Mouse (Mus musculus): ENCODE results near the gene Vegfd. TPM values are rescaled to one million over a fixed set of nuclear protein-coding genes. Genes with fewer than 3 reads are reported as not detected.

Vegfd gene
- polyA plus RNA-seq, 1 experiment from 2014 or later, result 8.8 TPM

GRCm38 (mm10) chrX:164381618-164382408 is 8.6 kb downstream of the Vegfd start:
- peak overlapping the region; percentile 39 for H3K4me3 ChIP-seq
- H3K27me3 ChIP-seq, result peaks cover 8% of the 10 kb centered on the region; the same call in 1 of the 2 replicates
- peak; percentile 94 for ATAC-seq (ENCODE audit: insufficient number of reproducible peaks, low FRiP score, low TSS enrichment, low read depth)
- no peaks in the 10 kb centered on the region for H3K36me3 ChIP-seq
- H3K4me1 ChIP-seq, result no peaks in the 10 kb centered on the region
- H3K4me2 ChIP-seq, result peak overlapping the region; percentile 53
- WGBS, result 17% methylated on average over 33 of the region's 33 CpGs
- no peaks in the 10 kb centered on the region for H3K9me3 ChIP-seq
- H3K9ac ChIP-seq, result no peak overlapping the region
- peak overlapping the region; percentile 61 for H3K27ac ChIP-seq

DNA sequence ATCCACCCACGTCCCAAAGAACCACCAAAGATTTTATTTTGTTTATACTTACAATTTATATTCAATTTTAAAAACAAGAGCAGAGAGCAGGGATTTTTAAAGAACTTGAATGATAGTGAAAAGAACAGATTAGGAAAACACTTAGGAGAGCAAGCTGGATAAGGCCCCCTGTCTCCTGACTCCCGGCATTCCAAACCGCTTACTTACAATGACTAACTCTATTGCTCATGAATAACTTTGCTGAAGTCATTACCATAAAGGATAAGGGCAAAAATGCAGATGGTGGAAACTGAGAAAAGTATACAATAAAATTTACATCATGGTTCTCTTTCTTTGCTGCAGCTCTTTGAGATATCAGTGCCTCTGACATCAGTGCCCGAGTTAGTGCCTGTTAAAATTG is 20.9 kb downstream of the Vegfd start:
- Histone ChIP-seq H3K27ac (no peak overlapping the region), H3K4me1 (no peaks in the 10 kb centered on the region), H3K9ac (no peak overlapping the region), H3K36me3 (no peaks in the 10 kb centered on the region), H3K4me2 (no peak overlapping the region), H3K4me3 (no peak overlapping the region), H3K9me3 (no peaks in the 10 kb centered on the region), H3K27me3 (no peaks in the 10 kb centered on the region; the same call in 1 of the 2 replicates)
- 64% methylated on average over 4 of the region's 4 CpGs for WGBS
- no peak for ATAC-seq (ENCODE audit: insufficient number of reproducible peaks, low FRiP score, low TSS enrichment, low read depth)

DNA sequence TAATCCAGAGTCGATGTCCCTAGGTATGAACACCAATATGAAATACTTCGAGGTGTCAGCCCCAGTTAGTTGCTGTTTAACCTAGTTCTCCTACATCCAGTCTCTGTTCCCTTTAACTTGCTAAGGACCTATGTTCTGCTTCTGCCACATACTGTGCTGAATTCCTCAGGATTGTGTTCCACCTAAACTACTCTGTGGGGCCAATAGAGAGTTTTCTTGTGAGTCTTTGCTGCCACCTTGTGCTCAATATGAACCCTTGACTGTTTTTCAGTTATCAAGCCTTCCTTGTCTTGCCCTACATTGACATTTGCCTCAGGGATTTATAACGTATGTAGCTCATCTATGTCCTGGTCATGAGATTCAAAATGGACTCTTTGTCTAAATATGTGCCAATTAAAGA is 25.3 kb downstream of the Vegfd start:
- no peak for ATAC-seq (ENCODE audit: insufficient number of reproducible peaks, low FRiP score, low TSS enrichment, low read depth)

GRCm38 (mm10) chrX:164405080-164405649 is 32.0 kb downstream of the Vegfd start:
- H3K27ac ChIP-seq, result no peak overlapping the region
- ATAC-seq (ENCODE audit: insufficient number of reproducible peaks, low FRiP score, low TSS enrichment, low read depth), result no peak
- no peak overlapping the region for H3K9ac ChIP-seq
- H3K27me3 ChIP-seq, result 0 out of 2 replicates have a peak, but pooled peaks cover 4% of the 10 kb centered on the region
- no peaks in the 10 kb centered on the region for H3K36me3 ChIP-seq
- H3K9me3 ChIP-seq, result no peaks in the 10 kb centered on the region
- no peak overlapping the region for H3K4me3 ChIP-seq
- no peaks in the 10 kb centered on the region for H3K4me1 ChIP-seq
- H3K4me2 ChIP-seq, result no peak overlapping the region

More for the DNA sequence above, 25.3 kb downstream of the Vegfd start:
- no peaks in the 10 kb centered on the region for H3K4me1 ChIP-seq
- no peaks in the 10 kb centered on the region; the same call in 1 of the 2 replicates for H3K27me3 ChIP-seq
- no peak overlapping the region for H3K4me3 ChIP-seq
- no peak overlapping the region for H3K27ac ChIP-seq
- H3K9me3 ChIP-seq, result no peaks in the 10 kb centered on the region
- no peaks in the 10 kb centered on the region for H3K36me3 ChIP-seq
- WGBS, result 62% methylated on average over 3 of the region's 3 CpGs
- no peak overlapping the region for H3K9ac ChIP-seq
- H3K4me2 ChIP-seq, result no peak overlapping the region

DNA sequence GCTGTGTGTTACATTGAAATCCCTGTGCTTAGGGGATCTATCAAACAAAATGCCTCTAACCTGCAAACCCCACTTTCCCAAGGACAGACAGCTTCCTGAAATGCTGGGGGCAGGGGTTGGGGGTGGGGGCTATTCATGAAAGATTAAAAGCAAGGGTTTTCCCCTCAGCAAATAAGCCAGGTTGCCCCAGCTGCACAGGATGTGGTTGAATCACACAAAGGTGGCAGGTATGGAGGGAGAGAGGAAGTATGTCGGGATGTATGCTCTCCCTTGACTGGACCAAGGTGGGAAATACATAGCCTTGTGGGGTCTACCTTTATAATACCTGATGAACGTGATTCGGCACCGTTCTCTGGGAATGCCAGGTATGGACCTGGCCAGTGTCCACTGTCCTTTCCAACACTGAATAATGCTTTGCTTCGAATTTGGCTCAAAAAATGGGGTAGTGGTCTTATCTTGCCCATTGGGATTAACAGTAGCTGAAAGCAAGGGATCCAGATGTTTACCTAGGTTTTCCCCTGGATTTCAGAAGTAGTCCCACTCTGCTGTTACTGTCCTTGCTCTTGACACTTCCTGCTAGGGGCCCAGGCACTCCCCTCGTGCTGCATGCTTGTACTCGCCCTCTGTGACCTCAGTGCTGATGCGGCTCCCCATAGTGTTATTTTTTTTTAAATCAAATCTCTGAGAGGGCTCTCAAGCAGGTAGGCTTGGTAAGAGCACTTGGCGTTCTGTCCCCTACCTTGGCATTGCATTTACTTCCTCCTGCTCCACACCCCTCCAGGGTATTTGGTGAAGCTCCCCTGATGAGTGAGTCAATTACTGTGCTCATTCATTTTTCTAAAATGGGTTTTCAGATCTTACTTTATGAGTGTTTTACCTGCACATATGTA is 33.2 kb downstream of the Vegfd start:
- WGBS, result 64% methylated on average over 9 of the region's 9 CpGs
- H3K9me3 ChIP-seq, result no peaks in the 10 kb centered on the region
- H3K27ac ChIP-seq, result no peak overlapping the region
- 0 out of 2 replicates have a peak, but pooled peaks cover 4% of the 10 kb centered on the region for H3K27me3 ChIP-seq
- no peak overlapping the region for H3K9ac ChIP-seq
- H3K4me3 ChIP-seq, result no peak overlapping the region
- no peak for ATAC-seq (ENCODE audit: insufficient number of reproducible peaks, low FRiP score, low TSS enrichment, low read depth)
- H3K36me3 ChIP-seq, result no peaks in the 10 kb centered on the region
- no peak overlapping the region for H3K4me2 ChIP-seq
- no peaks in the 10 kb centered on the region for H3K4me1 ChIP-seq

- H3K27ac ChIP-seq, result no peak overlapping the region
- 70% methylated on average over 3 of the region's 3 CpGs for WGBS
- no peak overlapping the region for H3K4me3 ChIP-seq
- no peak overlapping the region for H3K4me2 ChIP-seq
- no peaks in the 10 kb centered on the region for H3K4me1 ChIP-seq
- no peaks in the 10 kb centered on the region for H3K36me3 ChIP-seq
- H3K9me3 ChIP-seq, result no peaks in the 10 kb centered on the region
- no peak for ATAC-seq (ENCODE audit: insufficient number of reproducible peaks, low FRiP score, low TSS enrichment, low read depth)
- no peak overlapping the region for H3K9ac ChIP-seq
- 0 out of 2 replicates have a peak, but pooled peaks cover 4% of the 10 kb centered on the region for H3K27me3 ChIP-seq
These were observed 35.2 kb downstream of the Vegfd start for GRCm38 (mm10) chrX:164408301-164408927.

DNA sequence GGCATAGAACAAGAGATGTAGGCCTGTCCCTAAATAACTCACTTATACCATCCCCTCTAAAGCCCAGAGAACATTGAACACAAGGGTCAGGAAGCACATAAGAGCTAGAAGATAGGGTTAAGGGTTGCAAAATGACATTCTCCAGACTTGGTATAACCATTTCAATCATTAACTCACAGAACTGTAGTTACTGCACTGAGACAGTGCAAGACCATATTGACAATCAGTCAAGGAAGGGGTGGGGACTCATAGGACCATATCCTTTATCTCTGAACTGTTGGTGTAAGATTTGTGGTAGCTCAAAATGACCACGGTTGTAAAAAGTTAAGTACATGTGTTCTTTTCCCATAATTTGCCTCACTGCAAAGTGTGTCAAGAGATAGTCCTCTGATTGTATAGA is 37.4 kb downstream of the Vegfd start:
- Histone ChIP-seq H3K27me3 (peaks cover 4% of the 10 kb centered on the region; the same call in 1 of the 2 replicates), H3K27ac (no peak overlapping the region), H3K4me2 (no peak overlapping the region), H3K4me3 (no peak overlapping the region), H3K4me1 (no peaks in the 10 kb centered on the region), H3K36me3 (no peaks in the 10 kb centered on the region), H3K9ac (no peak overlapping the region), H3K9me3 (no peaks in the 10 kb centered on the region)
- WGBS, result 72% methylated on average over 1 of the region's 1 CpGs
- no peak for ATAC-seq (ENCODE audit: insufficient number of reproducible peaks, low FRiP score, low TSS enrichment, low read depth)

DNA sequence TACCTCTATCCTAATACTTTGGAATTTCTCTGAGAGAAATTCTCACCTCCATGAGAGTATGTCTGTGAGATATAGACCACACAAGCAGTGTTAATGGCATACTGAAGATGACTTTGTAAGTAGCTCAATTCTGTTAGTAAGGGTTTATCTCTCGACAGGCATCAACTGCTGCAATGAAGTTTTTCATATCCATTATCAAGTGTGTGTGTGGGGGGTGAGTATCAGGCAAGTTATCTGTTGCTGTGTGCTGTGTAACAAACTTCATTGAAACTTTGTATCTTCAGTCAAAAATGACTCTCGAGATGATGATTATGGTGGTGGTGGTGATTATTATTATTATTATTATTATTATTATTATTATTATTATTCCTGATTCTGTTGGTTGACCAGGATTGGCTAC is 43.6 kb downstream of the Vegfd start:
- H3K4me2 ChIP-seq, result no peak overlapping the region
- H3K9me3 ChIP-seq, result no peaks in the 10 kb centered on the region
- no peak overlapping the region for H3K9ac ChIP-seq
- no peaks in the 10 kb centered on the region for H3K4me1 ChIP-seq
- 72% methylated on average over 2 of the region's 2 CpGs for WGBS
- no peak for ATAC-seq (ENCODE audit: insufficient number of reproducible peaks, low FRiP score, low TSS enrichment, low read depth)
- H3K4me3 ChIP-seq, result no peak overlapping the region
- H3K36me3 ChIP-seq, result no peaks in the 10 kb centered on the region
- no peak overlapping the region for H3K27ac ChIP-seq
- H3K27me3 ChIP-seq, result peaks cover 4% of the 10 kb centered on the region; the same call in 1 of the 2 replicates

DNA sequence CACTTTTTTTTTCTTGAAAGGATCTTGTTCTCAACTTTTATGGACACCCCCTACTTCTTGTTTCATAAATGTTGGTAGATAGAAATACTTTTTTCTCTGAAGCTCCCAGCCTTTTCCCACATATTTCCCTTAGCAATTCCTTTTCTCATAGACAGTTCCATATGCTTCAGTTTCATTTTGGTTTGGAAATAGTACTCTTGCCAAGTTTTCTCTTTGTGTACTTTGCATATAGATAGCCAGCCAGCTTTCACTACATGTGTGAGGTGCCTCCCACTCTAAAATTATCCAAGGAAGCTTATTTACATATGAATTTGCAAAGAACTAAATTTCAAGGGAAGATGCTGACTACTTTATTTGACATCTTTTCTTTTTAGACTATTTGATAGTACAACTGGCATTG is 44.8 kb downstream of the Vegfd start:
- H3K27me3 ChIP-seq, result peaks cover 5% of the 10 kb centered on the region; the same call in 1 of the 2 replicates
- H3K27ac ChIP-seq, result no peak overlapping the region
- H3K36me3 ChIP-seq, result no peaks in the 10 kb centered on the region
- no peaks in the 10 kb centered on the region for H3K9me3 ChIP-seq
- H3K4me1 ChIP-seq, result no peaks in the 10 kb centered on the region
- H3K9ac ChIP-seq, result no peak overlapping the region
- no peak overlapping the region for H3K4me2 ChIP-seq
- ATAC-seq (ENCODE audit: insufficient number of reproducible peaks, low FRiP score, low TSS enrichment, low read depth), result no peak
- no peak overlapping the region for H3K4me3 ChIP-seq

- Histone ChIP-seq H3K4me3 (peak within 1 kb of the TSS; percentile 53), H3K4me1 (no peaks in the 10 kb centered on the region), H3K9ac (peak within 1 kb of the TSS; percentile 50; the same call in 1 of the 2 replicates), H3K9me3 (no peaks in the 10 kb centered on the region), H3K27ac (peak within 1 kb of the TSS; percentile 69), H3K27me3 (peaks cover 5% of the 10 kb centered on the region; the same call in 1 of the 2 replicates), H3K4me2 (peak within 1 kb of the TSS; percentile 42), H3K36me3 (no peaks in the 10 kb centered on the region)
- 22% methylated on average over 37 of the region's 40 CpGs for WGBS
- ATAC-seq (ENCODE audit: insufficient number of reproducible peaks, low FRiP score, low TSS enrichment, low read depth), result peak; percentile 100
These were observed 46.3 kb downstream of the Vegfd start, which contains the start of gene Piga for GRCm38 (mm10) chrX:164419471-164419939. TSS of gene Piga (plus strand) at chrX:164419787.

DNA sequence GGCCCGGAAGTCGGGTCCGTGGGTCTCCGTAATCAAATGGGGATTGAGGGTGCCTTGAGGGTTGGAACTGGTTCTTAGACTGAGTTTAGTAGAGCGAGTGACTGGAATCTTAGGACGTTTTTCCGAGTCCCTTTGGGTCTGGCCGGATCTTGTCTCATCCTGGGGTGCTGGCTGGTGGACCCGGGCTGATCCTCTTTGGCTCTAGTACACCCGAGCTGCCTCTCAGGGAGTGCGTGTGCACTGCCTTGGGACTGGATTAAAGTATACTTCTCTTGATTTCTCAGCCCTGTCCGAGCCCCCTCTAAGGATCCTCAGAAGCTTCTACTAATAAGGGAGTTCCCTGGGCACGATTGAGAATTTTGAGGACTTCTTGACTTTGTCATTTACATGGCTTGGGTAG is 46.8 kb downstream of the Vegfd start:
- Histone ChIP-seq H3K9ac (peak overlapping the region; percentile 50; the same call in 1 of the 2 replicates), H3K4me3 (peak overlapping the region; percentile 53), H3K27me3 (0 out of 2 replicates have a peak, but pooled peaks cover 5% of the 10 kb centered on the region), H3K4me2 (peak overlapping the region; percentile 42), H3K9me3 (no peaks in the 10 kb centered on the region), H3K27ac (peak overlapping the region; percentile 69), H3K36me3 (no peaks in the 10 kb centered on the region), H3K4me1 (no peaks in the 10 kb centered on the region)
- 23% methylated on average over 13 of the region's 13 CpGs for WGBS
- ATAC-seq (ENCODE audit: insufficient number of reproducible peaks, low FRiP score, low TSS enrichment, low read depth), result 0 out of 2 replicates have a peak, but pooled peaks have one; percentile 3

Data from limb, embryonic 15.5 days (tissue).